Mouse (Mus musculus) ES-Bruce4 (cell line): ENCODE measurements around the gene Il2rb. TPM values are rescaled to one million over a fixed set of nuclear protein-coding genes. Genes with fewer than 3 reads are reported as not detected.

Experiments
- H3K27ac ChIP-seq: 2 replicates; pipeline ENCODE4 v1.5.1; 2012; ENCODE audit warnings: low read length, inconsistent platforms; ENCODE audit not compliant: insufficient read depth
- H3K27me3 ChIP-seq: 2 replicates; pipeline ENCODE4 v1.6.1; 2012; ENCODE audit warnings: mild to moderate bottlenecking, low read length, inconsistent platforms; ENCODE audit not compliant: control insufficient read depth, poor library complexity, insufficient read depth, severe bottlenecking
- H3K36me3 ChIP-seq: 2 replicates; pipeline ENCODE4 v1.6.1; 2012; ENCODE audit warnings: inconsistent platforms, mild to moderate bottlenecking, low read length, moderate library complexity; ENCODE audit not compliant: control insufficient read depth, poor library complexity, insufficient read depth, severe bottlenecking
- H3K4me1 ChIP-seq: one replicate; pipeline ENCODE4 v1.8.1; 2011; ENCODE audit warnings: low read length; ENCODE audit not compliant: control insufficient read depth, insufficient read depth
- H3K4me3 ChIP-seq: 2 replicates; pipeline ENCODE4 v1.5.1; 2011; ENCODE audit warnings: low read depth, mild to moderate bottlenecking, low read length
- H3K9ac ChIP-seq: 2 replicates; pipeline ENCODE4 v1.6.1; 2012; ENCODE audit warnings: low read depth, mild to moderate bottlenecking, inconsistent platforms; ENCODE audit not compliant: poor library complexity, severe bottlenecking
- H3K9me3 ChIP-seq: replicated peaks from 2 replicates; pipeline ENCODE4 v1.6.1; 2012; ENCODE audit warnings: mild to moderate bottlenecking, low read length, inconsistent platforms; ENCODE audit not compliant: control insufficient read depth, poor library complexity, insufficient read depth, severe bottlenecking
- CTCF ChIP-seq: IDR thresholded peaks from one replicate; pipeline ENCODE4 v1.8.1; 2011; ENCODE audit warnings: low read depth, low read length
- EP300 ChIP-seq: IDR thresholded peaks from 2 replicates; pipeline ENCODE4 v1.6.1; 2011; ENCODE audit warnings: low read depth, low read length; ENCODE audit not compliant: insufficient read depth
- POLR2A ChIP-seq: IDR thresholded peaks from one replicate; pipeline ENCODE4 v1.8.1; 2011; ENCODE audit warnings: low read length; ENCODE audit not compliant: insufficient read depth
- polyA plus RNA-seq: library from polyadenylated mRNA; stranded (reverse); fragments of >200 nt; gene quantifications from 2 replicates; pipeline ENCODE4 v1.2.4, GENCODE M21; 2011; ENCODE audit warnings: low read depth; ENCODE audit not compliant: missing spikeins, insufficient read depth, insufficient read length

Gene Il2rb
- polyA plus RNA-seq, 1 experiment, result 0.42 TPM

GRCm38 (mm10) chr15:78541036-78541435 is 46.0 kb upstream of the Il2rb start:
- Histone ChIP-seq H3K4me1 (no peaks in the 10 kb centered on the region), H3K4me3 (no peak overlapping the region), H3K9ac (no peak overlapping the region), H3K9me3 (no peaks in the 10 kb centered on the region), H3K27me3 (no peaks in the 10 kb centered on the region), H3K27ac (no peak overlapping the region), H3K36me3 (no peaks in the 10 kb centered on the region)
- no peak for TF ChIP-seq POLR2A
- TF ChIP-seq CTCF, result no peak
- no peak for TF ChIP-seq EP300

- no peak overlapping the region for H3K4me3 ChIP-seq
- H3K36me3 ChIP-seq, result no peaks in the 10 kb centered on the region
- no peak overlapping the region for H3K27ac ChIP-seq
- no peak for TF ChIP-seq EP300
- no peak for TF ChIP-seq POLR2A
- no peak for TF ChIP-seq CTCF
- H3K4me1 ChIP-seq, result peaks cover 1% of the 10 kb centered on the region
- H3K9me3 ChIP-seq, result no peaks in the 10 kb centered on the region
- H3K9ac ChIP-seq, result no peak overlapping the region
- no peaks in the 10 kb centered on the region for H3K27me3 ChIP-seq
Measured at GRCm38 (mm10) chr15:78535723-78536421, 40.8 kb upstream of the Il2rb start.

GRCm38 (mm10) chr15:78533346-78533835 is 38.3 kb upstream of the Il2rb start:
- H3K27me3 ChIP-seq, result no peaks in the 10 kb centered on the region
- H3K9ac ChIP-seq, result no peak overlapping the region
- no peaks in the 10 kb centered on the region for H3K9me3 ChIP-seq
- peaks cover 5% of the 10 kb centered on the region for H3K4me1 ChIP-seq
- no peak overlapping the region for H3K4me3 ChIP-seq
- H3K36me3 ChIP-seq, result no peaks in the 10 kb centered on the region
- no peak for TF ChIP-seq POLR2A
- no peak for TF ChIP-seq CTCF
- TF ChIP-seq EP300, result no peak
- H3K27ac ChIP-seq, result no peak overlapping the region

GRCm38 (mm10) chr15:78532566-78533345 is 37.7 kb upstream of the Il2rb start:
- no peak overlapping the region for H3K27ac ChIP-seq
- no peak overlapping the region for H3K9ac ChIP-seq
- H3K4me3 ChIP-seq, result no peak overlapping the region
- no peaks in the 10 kb centered on the region for H3K27me3 ChIP-seq
- peaks cover 5% of the 10 kb centered on the region for H3K4me1 ChIP-seq
- TF ChIP-seq EP300 (no peak), CTCF (no peak), POLR2A (no peak)
- H3K9me3 ChIP-seq, result no peaks in the 10 kb centered on the region
- no peaks in the 10 kb centered on the region for H3K36me3 ChIP-seq

GRCm38 (mm10) chr15:78531901-78532469 is 36.9 kb upstream of the Il2rb start:
- Histone ChIP-seq H3K9ac (0 out of 2 replicates have a peak overlapping the region, but pooled peaks have one; percentile 13), H3K4me3 (peak overlapping the region; percentile 58), H3K4me1 (peaks cover 5% of the 10 kb centered on the region), H3K9me3 (no peaks in the 10 kb centered on the region), H3K27ac (peak overlapping the region; percentile 29; the same call in 1 of the 2 replicates), H3K36me3 (no peaks in the 10 kb centered on the region), H3K27me3 (no peaks in the 10 kb centered on the region)
- TF ChIP-seq POLR2A (no peak), CTCF (peak; percentile 94), EP300 (0 out of 2 replicates have a peak, but pooled peaks have one; percentile 47)

GRCm38 (mm10) chr15:78531451-78531720 is 36.3 kb upstream of the Il2rb start:
- H3K9me3 ChIP-seq, result no peaks in the 10 kb centered on the region
- H3K4me1 ChIP-seq, result peaks cover 5% of the 10 kb centered on the region
- H3K27ac ChIP-seq, result no peak overlapping the region
- no peak for TF ChIP-seq EP300
- TF ChIP-seq POLR2A, result no peak
- TF ChIP-seq CTCF, result no peak
- H3K9ac ChIP-seq, result no peak overlapping the region
- H3K4me3 ChIP-seq, result no peak overlapping the region
- H3K27me3 ChIP-seq, result no peaks in the 10 kb centered on the region
- no peaks in the 10 kb centered on the region for H3K36me3 ChIP-seq
